Mouse (Mus musculus): ENCODE measurements around the gene Elmod2. TPM values are rescaled to one million over a fixed set of nuclear protein-coding genes. Genes with fewer than 3 reads are reported as not detected.

Elmod2 gene
- polyA plus RNA-seq, 1 experiment from 2014 or later: 9.9 TPM

DNA sequence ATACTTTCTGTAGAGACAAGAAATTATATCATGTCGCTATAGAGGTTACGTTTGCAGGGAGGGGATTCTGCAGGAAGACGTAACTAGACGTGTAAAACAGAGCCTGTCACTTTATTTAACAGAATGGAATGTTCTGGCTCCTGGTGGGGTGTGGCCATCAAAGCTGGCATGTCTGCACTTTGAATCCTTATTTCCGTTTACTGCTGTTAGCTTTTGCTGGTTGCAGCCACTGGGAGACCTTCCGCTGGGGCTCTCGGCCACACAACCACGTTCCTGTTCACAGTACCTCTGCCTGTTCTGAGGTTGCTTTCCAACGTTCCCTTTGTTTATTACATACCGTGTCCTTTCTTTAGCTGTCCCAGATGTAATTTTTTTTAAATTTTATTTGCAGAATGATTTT, 59.8 kb downstream of the Elmod2 start:
- Histone ChIP-seq H3K27me3 (replicated peaks) (no peaks in the 10 kb centered on the region), H3K36me3 (peaks cover 5% of the 10 kb centered on the region), H3K4me2 (no peak overlapping the region), H3K27ac (no peak overlapping the region), H3K9ac (no peak overlapping the region), H3K9me3 (replicated peaks) (no peaks in the 10 kb centered on the region), H3K4me3 (no peak overlapping the region), H3K4me1 (no peaks in the 10 kb centered on the region)
- 73% methylated on average over 10 of the region's 10 CpGs for WGBS (ENCODE audit: insufficient replicate concordance)
- no peak for ATAC-seq

DNA sequence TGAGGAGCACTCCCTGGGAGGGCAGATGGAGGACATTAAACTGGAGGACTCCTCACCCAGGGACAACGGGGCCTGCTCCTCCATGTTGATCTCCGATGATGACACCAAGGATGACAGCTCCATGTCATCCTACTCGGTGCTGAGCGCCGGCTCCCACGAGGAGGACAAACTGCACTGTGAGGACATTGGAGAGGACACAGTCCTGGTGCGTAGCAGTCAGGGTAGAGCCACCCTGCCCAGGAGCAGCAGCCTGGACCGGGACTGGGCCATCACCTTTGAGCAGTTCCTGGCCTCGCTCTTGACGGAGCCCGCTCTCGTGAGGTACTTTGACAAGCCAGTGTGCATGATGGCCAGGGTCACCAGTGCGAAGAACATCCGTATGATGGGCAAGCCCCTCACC, 61.1 kb downstream of the Elmod2 start:
- no peak overlapping the region for H3K27ac ChIP-seq
- H3K4me1 ChIP-seq: no peaks in the 10 kb centered on the region
- no peak overlapping the region for H3K9ac ChIP-seq
- H3K36me3 ChIP-seq: peaks cover 5% of the 10 kb centered on the region
- ATAC-seq: no peak
- H3K9me3 ChIP-seq (replicated peaks): no peaks in the 10 kb centered on the region
- H3K27me3 ChIP-seq (replicated peaks): no peaks in the 10 kb centered on the region
- H3K4me3 ChIP-seq: no peak overlapping the region
- no peak overlapping the region for H3K4me2 ChIP-seq
- 77% methylated on average over 14 of the region's 14 CpGs for WGBS (ENCODE audit: insufficient replicate concordance)

Other genes starting within 250 kb of the Elmod2 start
- 0.60 and 0.72 TPM in 2 replicates for gene Tbc1d9, start 167.1 kb downstream of the Elmod2 start, polyA plus RNA-seq (2016; fragmentation: Nextera tagmentation; extraction: Ambion mirVana)
- gene Gm10645, start 166.3 kb downstream of the Elmod2 start, polyA plus RNA-seq (2016; fragmentation: Nextera tagmentation; extraction: Ambion mirVana): 0.44 and 0.48 TPM in 2 replicates
- not detected in 2 replicates for gene Ucp1, start 42.1 kb downstream of the Elmod2 start, polyA plus RNA-seq (2016; fragmentation: Nextera tagmentation; extraction: Ambion mirVana)
- gene Mgat4d, start 16.0 kb upstream of the Elmod2 start, polyA plus RNA-seq (2016; fragmentation: Nextera tagmentation; extraction: Ambion mirVana): not detected in 2 replicates
- gene Clgn, start 57.4 kb upstream of the Elmod2 start, polyA plus RNA-seq (2016; fragmentation: Nextera tagmentation; extraction: Ambion mirVana): 0.36 and 0.51 TPM in 2 replicates
- gene Scoc, start 125.9 kb upstream of the Elmod2 start, polyA plus RNA-seq (2016; fragmentation: Nextera tagmentation; extraction: Ambion mirVana): 78.8 and 84.8 TPM in 2 replicates
- gene Olfr370, start 203.3 kb upstream of the Elmod2 start, polyA plus RNA-seq (2016; fragmentation: Nextera tagmentation; extraction: Ambion mirVana): not detected in 2 replicates
- gene Ndufb7, start 234.2 kb upstream of the Elmod2 start, polyA plus RNA-seq (2016; fragmentation: Nextera tagmentation; extraction: Ambion mirVana): 290 and 291 TPM in 2 replicates

All from liver, embryonic 12.5 days (tissue).